Mouse (Mus musculus) embryo, embryonic 11 days (tissue): ENCODE data around the gene Abhd14b.

ENCODE experiments used
- DNase-seq: peaks from one replicate; pipeline ENCODE4 v3.0.0-alpha.2; 2015

Abhd14b gene

DNA sequence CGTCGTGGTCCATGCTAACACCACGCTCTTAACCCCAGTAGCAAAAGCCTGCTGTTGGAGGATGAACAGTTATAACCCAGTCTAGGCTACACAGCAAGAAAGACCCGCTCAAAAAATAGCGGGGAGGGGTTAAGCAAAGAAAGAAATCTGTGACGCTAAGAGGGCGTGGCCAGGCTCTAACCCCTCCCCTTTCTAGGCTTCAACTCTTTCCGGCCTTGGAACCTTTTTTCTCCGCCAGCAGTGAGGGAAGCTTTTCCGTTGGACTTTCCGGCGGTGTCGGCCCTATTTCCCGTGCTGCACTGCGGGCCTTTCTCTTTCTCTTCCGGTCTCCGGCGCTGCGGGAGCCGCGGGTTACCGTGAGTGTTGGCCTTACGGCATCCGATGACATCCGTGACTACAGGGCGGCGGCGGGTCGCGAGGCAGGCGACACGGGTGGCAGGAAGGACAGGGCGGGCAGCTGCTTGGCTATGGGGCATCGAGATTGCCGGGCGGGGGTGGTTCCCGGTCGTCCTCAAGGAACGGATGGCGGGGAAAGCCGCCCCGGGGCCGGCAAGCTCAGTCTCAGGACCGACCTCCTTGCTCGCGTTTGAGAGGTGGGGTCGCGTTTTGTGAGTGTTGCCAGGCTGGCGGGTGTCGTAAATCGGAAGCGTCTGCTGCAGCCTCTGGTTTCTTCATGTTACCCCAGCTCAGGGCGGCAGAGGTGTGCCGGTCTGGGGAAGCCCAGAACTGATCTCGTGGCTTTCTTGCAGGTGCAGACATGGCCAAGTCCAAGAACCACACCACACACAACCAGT, 17.8 kb upstream of the Abhd14b start, which contains the start of gene Rpl29:
Gene Rpl29, plus strand, starts transcription at position 234 of the 794 bp plus-strand sequence.
- DNase-seq, result peak; percentile 96

DNA sequence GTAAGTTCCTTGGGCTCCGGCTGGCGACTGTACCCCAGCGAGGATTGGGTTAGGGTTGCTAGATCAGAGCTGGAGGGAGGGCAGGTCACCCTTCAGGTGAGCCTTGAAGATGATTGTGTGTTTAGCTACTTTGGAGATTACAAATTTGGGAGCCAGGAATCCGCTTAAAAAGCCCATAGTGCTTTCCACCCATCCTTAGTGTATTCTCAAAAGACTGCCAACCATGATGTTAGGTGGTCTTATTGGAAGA, 17.3 kb upstream of the Abhd14b start:
- no peak for DNase-seq

DNA sequence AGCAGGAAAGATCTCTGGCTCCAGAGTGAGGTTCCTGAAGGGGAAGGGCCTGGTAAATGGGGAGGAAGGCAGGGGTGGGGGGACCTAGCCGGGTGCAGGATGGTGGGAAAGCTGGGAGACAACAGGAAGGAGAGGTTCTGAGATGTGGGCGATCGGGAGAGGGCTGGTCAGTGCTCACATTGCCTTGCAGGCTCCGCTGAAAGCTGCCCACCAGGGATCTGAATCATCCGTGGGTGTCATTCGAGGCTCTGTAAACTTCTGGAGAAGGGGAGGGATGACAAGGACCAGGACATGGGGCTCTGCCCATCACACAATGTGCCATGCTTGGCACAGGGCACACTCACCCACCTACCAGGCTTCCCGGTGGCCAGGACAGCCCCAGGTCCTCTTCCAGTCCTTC, 13.9 kb upstream of the Abhd14b start:
- no peak for DNase-seq

DNA sequence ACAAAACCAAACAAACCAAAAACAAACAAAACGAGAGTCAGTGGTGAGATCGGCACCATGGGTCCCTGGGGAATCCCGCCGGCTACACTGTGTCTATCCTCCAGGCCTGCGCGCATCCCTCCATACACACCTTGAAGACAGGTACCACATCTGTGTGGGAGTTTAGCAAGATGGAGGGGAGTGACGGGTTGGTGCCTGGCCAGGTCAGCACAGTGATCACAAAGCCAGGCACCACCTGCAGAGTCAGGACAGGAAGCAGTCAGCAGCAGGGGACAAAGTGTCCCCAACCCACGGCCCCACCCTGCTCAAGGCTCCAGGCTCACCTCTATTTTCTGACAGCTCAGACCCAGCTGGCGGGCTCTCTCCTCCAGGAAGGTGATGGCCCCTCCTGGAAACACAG, 10.7 kb upstream of the Abhd14b start:
- no peak for DNase-seq

DNA sequence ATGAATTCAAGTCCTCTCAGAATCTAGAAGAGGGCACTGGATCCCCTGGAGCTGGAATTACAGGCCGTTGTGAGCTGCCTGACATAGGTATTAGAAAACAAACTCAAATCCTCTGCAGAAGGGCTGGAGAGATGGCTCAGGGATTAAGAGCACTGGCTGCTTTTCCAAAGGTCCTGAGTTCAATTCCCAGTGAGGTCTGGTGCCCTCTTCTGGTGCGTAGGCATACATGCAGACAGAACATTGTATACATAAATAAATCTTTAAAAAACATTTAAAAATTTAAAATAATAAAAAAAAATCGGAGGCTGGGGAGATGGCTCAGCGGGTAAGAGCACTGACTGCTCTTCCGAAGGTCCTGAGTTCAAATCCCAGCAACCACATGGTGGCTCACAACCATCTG, 4.6 kb upstream of the Abhd14b start:
- DNase-seq, result no peak

DNA sequence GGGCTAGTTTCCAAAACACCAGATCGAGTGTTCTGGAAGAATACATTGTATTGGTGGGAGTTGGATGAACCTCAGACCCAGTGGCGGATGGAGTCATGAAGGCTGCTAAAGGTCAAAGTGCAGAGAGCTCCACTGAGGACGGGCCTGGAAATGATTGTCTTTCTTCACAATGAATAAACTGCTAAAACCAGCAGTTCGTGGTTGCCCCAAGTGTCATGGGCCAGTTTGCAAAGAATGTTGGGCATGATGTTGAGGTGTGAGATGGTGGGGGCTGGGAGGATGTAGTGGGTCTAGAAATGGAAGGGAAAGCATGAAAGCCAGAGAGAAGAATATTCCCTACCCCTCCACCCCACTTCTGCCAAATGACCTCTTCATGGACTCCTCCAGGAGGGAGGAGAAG, 2.4 kb upstream of the Abhd14b start:
- DNase-seq, result no peak

DNA sequence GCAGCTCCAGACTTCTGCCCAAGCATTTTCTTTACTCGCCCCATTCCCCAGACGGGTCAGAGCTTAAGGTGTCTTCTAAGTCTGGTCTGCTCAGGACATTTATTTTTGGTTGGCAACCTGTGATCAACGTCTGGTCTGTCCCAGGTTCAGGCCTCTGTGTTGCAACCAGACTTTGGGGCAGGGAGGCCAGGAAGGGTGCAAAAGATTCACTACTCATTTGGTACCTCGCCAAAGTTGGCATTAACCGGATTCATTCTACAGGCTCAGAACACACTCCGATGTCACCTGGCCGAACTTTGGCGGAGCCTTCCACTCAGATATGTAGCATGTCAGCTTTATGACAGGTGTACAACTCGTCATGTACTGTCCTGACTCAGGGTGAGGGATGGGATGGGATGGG, 692 bp downstream of the Abhd14b start:
- DNase-seq, result no peak

DNA sequence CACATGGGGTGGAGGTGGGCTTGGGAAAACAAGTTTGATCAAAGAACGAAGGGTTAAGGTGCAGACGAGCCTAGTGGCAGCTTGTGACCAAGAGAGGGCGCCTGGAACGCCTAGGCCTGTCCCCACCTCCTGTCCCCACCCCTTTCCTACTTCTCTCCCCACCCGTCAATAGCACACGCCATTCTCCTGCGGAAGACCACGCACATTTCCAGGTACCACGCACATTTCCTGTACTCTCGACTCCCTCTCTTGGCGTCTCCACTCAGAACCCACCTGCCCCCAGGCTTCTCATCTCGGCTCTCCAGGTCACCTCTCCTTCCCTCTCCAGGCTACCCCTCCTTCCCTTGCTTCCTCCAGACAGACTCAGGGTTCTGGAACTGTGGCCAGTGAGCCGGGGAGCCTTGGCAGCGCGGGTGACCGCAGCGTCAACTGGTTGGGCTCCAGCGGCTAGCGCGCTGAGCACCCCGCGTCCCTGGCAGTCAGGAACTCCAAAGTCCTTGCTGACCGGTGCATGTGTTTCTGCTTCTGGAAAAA, 1.3 kb downstream of the Abhd14b start:
- peak; percentile 88 for DNase-seq

DNA sequence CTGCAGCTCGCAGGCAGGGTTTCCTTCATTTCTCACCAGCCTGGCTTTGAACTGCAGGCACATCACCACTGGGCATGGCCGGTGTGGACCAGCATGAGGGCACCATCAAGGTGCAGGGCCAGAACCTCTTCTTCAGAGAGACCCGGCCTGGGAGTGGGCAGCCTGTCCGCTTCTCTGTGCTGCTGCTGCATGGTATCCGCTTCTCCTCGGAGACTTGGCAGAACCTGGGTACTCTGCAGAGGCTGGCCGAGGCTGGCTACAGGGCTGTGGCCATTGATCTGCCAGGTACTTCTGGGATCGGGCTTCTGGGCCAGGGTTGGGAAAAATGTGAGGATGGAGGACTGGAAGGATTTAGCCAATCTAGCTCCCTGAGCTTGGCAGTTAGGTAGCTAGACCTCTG, 2.7 kb downstream of the Abhd14b start:
- DNase-seq, result no peak

DNA sequence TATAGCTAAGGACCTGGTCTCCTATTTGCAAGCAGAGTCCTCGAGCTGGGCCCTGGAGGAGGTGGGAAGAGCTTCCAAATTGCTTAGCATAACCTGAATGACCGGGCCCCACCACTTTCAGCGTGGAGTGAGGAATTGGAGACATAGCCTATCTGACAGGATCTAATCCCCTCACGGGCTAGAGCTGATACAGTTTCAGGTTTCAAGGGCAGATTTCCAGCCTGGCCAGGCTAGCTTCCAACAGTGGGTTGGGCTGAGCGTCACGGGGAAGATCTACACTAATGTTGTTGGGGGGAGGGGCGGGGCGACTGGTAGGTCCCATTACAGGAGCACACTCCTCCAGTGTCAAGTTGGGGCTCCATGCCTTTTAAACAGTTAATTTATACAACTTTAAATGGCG, 3.4 kb downstream of the Abhd14b start:
- peak; percentile 83 for DNase-seq

DNA sequence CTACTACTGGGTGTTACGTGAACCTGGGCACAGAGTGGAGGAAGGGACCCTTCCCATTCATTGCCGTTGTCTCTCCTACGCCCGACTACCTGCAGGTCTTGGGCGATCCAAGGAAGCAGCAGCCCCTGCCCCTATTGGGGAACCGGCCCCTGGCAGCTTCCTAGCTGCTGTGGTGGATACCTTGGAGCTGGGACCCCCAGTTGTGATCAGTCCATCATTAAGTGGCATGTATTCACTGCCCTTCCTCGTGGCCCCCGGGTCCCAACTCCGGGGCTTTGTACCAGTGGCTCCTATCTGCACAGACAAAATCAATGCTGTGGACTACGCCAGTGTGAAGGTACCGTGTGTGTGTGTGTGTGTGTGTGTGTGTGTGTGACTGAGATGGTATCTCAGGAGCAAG, 4.0 kb downstream of the Abhd14b start:
- DNase-seq, result no peak

DNA sequence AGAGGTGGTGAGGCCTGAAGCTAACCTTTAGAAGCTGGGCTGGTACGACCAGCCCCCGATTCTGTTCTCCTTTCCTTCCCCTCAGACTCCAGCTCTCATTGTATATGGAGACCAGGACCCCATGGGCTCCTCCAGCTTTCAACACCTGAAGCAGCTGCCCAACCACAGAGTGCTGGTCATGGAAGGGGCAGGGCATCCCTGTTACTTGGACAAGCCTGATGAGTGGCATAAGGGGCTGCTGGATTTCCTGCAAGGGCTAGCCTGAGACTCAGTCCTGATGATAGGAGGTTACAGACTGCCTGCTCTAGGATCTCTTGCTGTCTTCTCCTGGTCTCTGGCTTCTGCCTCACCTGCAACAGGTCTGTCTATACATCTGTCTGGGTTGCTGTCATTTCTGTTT, 4.6 kb downstream of the Abhd14b start:
- no peak for DNase-seq

DNA sequence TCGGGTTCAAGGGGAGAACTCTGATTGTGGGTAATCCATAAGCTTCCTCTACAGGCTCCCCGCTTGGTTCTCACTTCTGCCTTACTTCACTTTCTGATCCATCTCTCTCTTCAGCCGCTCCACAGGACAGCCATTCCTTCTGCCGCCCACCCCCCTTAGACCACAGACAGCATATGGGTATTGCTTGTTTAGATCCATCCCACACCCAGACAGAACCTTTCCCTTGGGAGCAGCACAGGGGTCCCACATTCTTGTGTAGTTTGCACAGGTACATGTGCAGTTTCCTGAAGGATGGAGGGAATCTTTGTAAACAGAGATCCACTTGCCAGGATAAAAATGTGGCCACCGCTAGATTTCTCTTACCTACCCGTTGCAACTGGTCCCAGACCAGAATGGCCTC, 5.1 kb downstream of the Abhd14b start:
- DNase-seq, result no peak

DNA sequence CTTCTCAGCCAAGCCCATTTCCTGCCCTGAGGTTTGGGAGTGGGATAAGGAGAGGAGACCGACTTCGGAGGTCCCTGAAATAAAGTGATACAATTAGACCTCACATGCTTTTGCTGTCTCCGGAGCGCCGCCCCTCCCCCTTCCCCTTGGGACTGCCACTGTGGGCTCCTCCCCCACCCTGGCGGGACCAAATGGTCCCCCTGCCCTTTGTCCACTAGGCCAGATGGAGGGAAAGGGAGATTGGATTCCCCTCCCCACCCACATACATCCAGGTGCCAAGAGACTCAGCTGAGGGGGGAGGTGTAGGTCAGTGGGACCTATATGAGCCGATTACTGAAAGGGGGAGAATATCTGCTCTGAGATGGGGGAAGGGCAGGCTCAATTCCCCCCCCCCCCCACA, 5.6 kb downstream of the Abhd14b start:
- peak; percentile 84 for DNase-seq

DNA sequence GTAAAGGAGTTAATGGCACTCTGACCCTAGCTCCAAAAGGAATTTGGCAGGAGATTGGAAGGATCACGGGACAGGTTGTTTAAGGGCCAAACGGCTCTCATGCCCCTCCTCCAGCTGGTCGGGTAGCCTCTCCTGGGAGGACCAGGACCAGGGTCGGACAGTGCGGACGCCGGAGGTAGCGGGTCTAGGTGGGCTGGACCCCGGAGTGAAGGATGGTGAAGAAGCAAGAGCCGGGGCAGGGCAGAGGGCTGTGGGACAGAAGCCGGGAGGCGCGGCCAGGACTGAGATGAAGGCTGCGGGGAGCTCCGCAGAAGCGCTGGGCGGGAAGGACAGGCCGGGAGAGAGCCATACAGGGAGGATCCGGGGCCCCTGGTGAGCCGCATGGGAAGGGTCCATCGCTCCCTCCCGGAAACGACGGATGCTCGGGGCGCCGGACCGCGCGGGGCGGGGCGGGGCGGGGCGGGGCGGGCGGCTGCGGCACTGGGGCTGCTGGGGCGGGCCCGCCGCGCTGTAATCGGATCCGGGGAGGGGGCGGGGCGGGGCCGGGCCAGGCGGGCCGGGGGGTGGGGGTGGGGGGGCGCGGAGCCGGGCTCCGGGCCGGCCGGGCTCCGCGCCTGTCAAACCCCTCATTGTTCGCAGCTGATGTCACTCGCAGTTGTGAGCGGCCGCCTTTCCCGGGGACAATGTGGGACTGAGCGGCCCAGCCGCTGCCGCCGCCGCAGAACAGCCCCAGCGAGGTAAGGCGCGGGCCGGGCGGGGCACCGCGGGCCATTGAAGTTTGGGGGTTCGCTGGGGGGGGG, 6.2 kb downstream of the Abhd14b start, which contains the start of gene Pcbp4:
Gene Pcbp4, plus strand, starts transcription at position 21 of the 800 bp plus-strand sequence.
- DNase-seq, result peak; percentile 90

DNA sequence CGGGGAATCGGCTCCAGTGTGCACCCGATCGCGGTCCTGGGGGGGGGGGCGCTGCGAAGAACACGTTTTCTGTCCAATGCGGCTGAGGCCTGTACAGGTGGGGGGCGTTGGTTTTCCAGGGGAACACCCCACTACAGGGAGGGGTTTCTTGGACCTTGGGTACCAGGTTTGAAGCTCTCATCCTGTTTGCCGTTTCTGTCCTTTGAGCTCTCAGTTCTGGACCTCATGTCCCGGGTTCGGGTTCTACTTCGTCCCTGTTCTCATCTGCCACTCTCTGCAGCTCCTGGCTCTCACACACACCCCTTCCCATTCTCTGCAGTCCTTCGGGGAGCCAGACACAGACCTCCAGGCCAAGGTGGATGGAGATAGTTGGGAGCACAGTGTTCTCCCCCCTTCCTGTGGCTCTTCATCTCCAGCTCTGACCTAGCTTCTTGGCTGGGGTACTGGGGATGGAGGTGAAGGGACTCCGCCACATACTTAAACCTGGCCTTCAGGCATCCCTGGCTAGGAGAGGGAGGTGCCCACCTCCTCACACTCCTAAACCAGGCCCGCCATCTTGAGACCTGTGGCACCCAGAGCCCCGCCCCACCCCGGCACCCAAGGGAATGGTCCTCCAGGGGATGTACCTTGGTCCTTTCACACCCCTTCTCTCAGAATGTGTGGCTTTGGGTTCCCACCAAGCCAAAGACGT, 7.0 kb downstream of the Abhd14b start:
- peak; percentile 75 for DNase-seq

DNA sequence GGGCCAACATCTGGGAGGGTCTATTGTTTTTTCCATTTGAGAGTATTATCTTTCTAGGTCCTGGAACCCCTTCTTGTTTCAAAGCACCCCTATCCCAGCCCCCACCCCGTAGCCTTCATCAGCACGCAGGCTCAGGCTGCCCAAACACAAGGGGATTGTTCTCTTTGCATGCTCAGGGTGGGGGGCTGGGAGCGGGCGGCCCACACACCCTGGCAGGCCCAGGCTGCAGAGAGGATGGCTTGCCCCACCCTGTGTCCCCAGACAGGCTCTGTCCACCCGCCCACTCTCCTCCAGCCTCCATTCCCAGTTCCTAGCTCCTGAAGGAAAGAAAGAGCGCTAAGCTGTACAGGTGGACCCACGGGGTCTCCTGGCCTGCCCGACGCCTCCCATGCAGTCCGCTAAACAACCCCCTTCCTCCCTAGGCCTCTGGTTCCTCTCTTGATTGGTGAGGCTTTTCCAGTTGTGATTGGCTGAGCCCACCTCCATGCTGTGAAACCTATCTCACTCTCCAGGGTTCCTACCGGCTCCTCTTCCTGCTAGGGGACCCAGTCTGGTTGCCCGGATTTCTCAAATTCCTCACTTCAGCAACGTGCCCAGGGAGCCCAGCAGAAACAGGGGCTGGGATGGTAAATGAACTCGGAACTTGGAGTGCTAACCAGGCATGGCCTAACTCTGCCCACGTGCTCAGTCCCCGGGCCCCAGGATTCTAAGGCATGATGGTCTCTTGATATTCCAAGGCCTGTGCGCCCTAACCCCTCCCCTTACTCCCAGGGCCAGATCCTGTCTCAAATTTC, 7.8 kb downstream of the Abhd14b start:
- peak; percentile 82 for DNase-seq

DNA sequence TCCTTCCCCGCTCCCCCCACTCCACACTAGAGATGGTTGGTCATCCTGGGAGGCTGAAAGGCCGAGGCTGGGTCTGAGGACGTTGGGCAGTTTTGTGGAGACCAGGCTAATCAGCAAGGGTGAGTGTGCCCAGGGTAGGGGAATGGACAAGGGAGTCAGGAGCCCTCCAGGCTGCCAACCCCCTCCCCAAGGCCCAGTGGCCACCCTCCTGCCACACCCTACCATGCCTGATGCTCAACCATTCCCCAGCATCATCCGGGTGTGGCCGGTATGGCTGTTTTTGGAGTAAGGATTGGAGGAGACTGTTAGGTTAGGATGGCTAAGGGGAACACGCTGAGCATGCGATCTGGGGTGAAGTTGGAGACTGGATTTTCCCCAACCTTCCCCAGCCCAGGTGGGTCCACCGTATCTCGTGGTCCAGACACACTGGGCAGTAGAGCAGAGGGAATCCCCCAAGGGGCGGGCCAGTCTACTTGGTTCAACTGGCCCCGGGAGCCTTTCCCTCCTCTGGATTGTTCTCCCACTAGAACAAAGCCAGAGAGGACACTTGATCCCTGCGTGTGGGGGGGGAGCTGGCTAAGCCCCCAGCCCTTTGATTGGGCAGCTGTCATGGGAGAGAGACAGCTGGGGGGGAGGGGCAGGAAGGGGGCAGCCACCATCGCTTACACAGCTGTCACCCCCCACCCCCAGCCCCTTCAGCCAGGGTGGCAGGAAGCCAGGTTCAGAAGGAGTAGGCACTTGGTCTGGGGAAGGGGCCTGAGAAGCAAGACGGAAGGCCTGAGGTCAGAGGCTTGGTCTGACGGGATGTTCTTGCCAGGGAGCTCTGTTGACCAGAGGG, 9.3 kb downstream of the Abhd14b start:
- DNase-seq, result peak; percentile 86

DNA sequence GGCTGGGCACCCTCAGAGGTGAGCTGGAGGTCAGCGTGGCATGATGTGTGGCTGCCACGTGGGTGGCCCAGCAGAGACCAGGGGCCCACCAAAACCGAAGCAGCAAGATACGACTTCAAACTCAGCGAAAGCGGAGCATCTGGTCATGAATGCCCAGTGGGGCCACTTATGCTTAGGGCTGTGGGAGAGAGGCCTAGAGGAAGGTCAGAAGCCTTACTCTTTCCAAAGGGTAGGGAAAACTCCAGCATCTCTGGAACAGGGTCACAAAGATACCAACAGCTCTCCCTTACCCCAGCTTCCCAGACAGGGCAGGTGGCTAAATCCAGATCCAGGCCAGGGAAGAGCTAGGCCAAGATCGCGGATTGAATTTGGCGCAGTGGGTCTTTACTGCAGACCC, 9.9 kb downstream of the Abhd14b start:
- no peak for DNase-seq

DNA sequence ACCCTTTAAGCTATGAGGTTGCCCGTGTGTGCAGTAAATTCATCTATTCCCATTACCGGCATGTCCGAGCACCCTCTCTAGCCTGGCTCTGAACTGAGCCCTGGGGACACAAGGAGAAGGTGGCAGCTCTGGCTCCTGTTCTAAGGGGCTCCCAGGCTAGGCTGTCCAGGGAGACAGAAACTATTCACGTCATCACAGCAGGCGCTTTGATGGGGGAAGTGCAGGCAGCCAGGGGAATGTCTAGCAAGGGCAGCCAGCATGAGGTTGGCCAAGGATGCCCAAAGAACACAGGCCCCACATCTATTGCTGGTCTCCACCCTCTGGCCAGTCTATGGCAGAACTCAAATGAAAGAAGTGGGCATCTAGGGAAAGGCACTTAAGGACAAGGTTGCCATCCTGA, 10.7 kb downstream of the Abhd14b start:
- DNase-seq, result no peak

DNA sequence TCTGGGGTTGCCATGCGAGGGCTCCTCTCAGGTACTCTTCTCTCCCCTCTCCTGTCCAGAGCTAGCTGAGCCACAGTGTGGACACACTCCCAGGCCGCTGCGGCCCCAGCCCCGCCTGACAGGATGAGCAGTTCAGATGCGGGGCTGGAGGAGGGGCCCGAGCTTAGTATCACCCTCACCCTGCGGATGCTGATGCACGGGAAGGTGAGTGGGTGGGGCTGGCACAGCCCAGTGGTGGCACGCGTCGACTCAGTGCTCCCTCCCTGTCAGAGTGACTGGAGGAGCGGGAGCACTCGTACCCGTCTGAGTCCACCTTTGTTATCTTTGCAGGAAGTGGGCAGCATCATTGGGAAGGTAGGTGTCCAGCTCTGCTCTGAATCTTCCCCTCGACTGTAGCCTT, 12.7 kb downstream of the Abhd14b start:
- DNase-seq, result no peak
